Mouse (Mus musculus) lung, postnatal 10 days (tissue): ENCODE results near the gene Tab1.

ENCODE experiments used
- DNase-seq: peaks from one replicate; pipeline ENCODE4 v3.0.0; 2021

Gene Tab1

GRCm38 (mm10) chr15:80137945-80138791, 5.2 kb downstream of the Tab1 start:
- DNase-seq: no peak

- DNase-seq: no peak
Measured at GRCm38 (mm10) chr15:80140302-80140701, 7.4 kb downstream of the Tab1 start.

GRCm38 (mm10) chr15:80140878-80141277, 8.0 kb downstream of the Tab1 start:
- no peak for DNase-seq

- DNase-seq: no peak
Measured at GRCm38 (mm10) chr15:80142130-80142529, 9.2 kb downstream of the Tab1 start.

- DNase-seq: no peak
Measured at GRCm38 (mm10) chr15:80143760-80144159, 10.8 kb downstream of the Tab1 start.

- no peak for DNase-seq
Measured at GRCm38 (mm10) chr15:80145397-80145796, 12.5 kb downstream of the Tab1 start.

- no peak for DNase-seq
Measured at GRCm38 (mm10) chr15:80146153-80146552, 13.2 kb downstream of the Tab1 start.

GRCm38 (mm10) chr15:80147090-80147489, 14.2 kb downstream of the Tab1 start:
- DNase-seq: no peak

GRCm38 (mm10) chr15:80147511-80147910, 14.6 kb downstream of the Tab1 start:
- DNase-seq: no peak

GRCm38 (mm10) chr15:80148565-80148964, 15.6 kb downstream of the Tab1 start:
- no peak for DNase-seq

- DNase-seq: no peak
Measured at GRCm38 (mm10) chr15:80149517-80149916, 16.6 kb downstream of the Tab1 start.

- DNase-seq: no peak
Measured at GRCm38 (mm10) chr15:80152663-80153062, 19.7 kb downstream of the Tab1 start.

GRCm38 (mm10) chr15:80153757-80154156, 20.8 kb downstream of the Tab1 start:
- DNase-seq: no peak

- DNase-seq: no peak
Measured at GRCm38 (mm10) chr15:80155707-80156106, 22.8 kb downstream of the Tab1 start.

GRCm38 (mm10) chr15:80157197-80157943, 24.4 kb downstream of the Tab1 start:
- no peak for DNase-seq

GRCm38 (mm10) chr15:80158001-80158706, 25.2 kb downstream of the Tab1 start:
- DNase-seq: no peak

GRCm38 (mm10) chr15:80158707-80159090, 25.8 kb downstream of the Tab1 start:
- no peak for DNase-seq

- peak; percentile 76 for DNase-seq
Measured at GRCm38 (mm10) chr15:80159286-80159901, 26.5 kb downstream of the Tab1 start.

GRCm38 (mm10) chr15:80160223-80160622, 27.3 kb downstream of the Tab1 start:
- DNase-seq: no peak

GRCm38 (mm10) chr15:80160726-80161125, 27.8 kb downstream of the Tab1 start:
- DNase-seq: no peak

- DNase-seq: no peak
Measured at GRCm38 (mm10) chr15:80161199-80161598, 28.3 kb downstream of the Tab1 start.

GRCm38 (mm10) chr15:80162401-80162964, 29.6 kb downstream of the Tab1 start:
- DNase-seq: no peak

GRCm38 (mm10) chr15:80163274-80163673, 30.3 kb downstream of the Tab1 start:
- DNase-seq: peak; percentile 39
